Mouse (Mus musculus) heart, postnatal 10 days (tissue): ENCODE measurements at regions not wholly inside any gene's neighbourhood (a gene's known extent, or its start where the extent isn't known, plus 50 kb on each side); places are given as distances from the start of the nearest gene placed in this dataset.

Source experiments
- DNase-seq, 2 experiments: peaks; one replicate each; pipeline ENCODE4 v3.0.0; 2021
- intact Hi-C: fragments of 180-260 bp; cut with DNase I; formaldehyde crosslinking; loops from one replicate; pipeline ENCODE4 v1.15.1; 2025

- peak; percentile 64 to 66 for DNase-seq
- intact Hi-C loops, result loop anchor here (2.0 to 5.0 kb wide), 2 partner anchors 36 to 52 kb away; partner anchors contain the start of gene Snrk
Observed at GRCm38 (mm10) chr9:122064937-122065673, 52.0 kb upstream of the Snrk start.

DNA sequence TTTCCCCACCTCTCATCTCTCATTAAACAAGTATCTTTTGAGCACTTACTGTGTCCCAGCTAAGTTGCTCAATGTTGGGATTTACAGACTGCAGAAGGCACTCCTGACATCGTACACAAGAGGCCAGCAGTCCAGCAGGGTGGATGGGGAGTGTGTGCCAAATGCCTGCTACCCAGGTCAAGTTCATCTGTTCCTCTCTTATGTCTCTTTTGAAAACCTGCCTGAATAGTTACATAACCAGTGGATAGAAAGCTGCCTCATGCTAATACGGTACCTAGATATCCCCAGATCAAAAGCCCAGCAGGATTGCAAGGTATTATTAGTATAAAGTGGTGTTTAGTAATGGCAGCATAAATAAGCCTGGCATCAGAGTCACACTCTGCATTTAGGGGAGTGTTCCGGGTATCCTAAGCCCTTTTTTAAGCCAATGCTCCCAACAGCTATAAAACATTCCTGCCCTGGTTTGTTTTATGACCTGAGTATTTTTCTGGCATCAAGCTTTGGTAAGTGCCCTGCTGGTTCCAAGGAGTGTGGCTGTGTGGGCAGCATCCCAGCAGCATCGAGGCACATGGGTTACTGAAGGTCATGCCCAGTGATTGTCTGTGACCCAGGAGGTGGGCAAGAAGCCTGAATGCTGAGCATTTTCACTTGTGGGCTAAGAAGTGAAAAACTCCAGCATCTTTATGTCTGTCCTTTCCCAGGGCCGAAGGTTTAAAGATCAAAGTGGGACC lies 59.1 kb upstream of the Pomgnt2 start:
- no peak for DNase-seq
- intact Hi-C loops, result no loop called here

- intact Hi-C loops, result no loop called here
- no peak for DNase-seq
Observed at GRCm38 (mm10) chr9:122051716-122052115, 54.8 kb upstream of the Pomgnt2 start.

DNA sequence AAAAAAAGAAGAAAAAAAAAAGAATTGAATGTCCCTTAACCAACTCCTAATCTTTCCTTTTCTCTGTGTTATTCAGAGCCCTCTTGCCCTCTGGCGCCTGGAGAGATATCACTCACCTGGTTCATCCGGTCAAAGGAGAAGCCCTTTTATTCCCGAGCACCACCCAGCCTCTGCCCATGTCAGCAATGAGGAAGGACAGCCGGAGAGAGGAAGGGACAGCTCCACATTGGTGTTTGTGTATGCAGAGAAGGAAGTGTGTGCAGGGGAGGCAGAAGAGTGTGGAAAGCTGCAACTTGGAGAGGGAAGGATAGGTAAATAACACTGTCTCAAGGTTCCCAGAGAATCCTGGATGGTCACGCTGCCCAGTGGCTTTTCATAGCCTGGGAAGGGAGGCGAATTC lies 54.2 kb upstream of the Pomgnt2 start:
- DNase-seq, result no peak
- intact Hi-C loops, result no loop called here

DNA sequence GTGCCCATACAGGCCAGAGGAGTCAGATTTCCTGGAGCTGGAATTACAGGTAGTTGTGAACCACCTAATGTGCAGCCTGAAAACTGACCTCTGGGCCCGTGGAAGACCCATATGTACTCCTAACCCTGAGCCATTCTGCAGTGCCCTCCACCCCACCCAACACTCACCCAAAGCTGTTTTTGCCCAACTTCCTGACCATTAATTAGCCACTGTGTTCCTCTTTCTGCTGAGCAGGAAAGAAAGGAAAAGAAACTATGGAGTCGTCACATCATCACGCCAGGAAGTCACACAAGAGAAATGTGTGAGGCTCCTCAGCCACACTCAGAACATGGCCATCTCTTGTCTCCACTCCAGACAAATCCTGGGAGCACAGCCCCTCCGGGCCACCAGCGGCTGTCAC lies 52.1 kb upstream of the Pomgnt2 start:
- DNase-seq, result no peak
- intact Hi-C loops, result no loop called here

DNA sequence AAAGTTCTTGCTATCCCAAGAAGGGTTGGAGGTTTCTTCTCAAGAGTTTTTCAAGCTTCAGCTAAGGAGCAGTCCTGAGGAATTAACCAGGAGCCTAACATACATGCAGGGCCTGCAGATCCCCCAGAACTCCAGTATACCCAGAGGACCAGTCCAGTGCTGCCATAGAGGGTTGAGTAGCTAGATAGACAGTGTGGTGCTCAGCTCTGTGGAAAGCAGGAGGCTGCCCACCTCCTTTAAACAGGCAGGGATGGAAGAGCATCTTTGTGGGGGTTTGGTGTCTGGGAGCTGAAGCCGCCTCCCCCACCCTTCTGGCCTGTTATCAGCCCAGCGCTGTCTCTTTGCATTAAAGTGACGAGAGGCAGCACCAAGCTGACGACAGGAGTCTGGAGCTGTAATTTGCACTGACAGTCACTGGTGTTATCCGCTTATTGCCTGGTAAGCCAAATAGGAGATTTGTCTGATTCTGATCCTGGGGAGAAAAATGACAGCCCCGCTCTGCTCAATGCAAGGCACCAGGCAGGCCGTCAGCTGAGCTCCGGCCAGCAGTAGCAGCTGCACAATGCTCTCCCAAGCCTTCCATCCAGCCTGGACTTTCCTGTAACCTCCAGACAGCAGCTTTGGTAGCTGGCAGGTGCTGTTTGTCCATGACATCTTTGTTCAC lies 51.2 kb upstream of the Pomgnt2 start:
- peak; percentile 27 to 31 for DNase-seq
- intact Hi-C loops, result no loop called here
